Mouse (Mus musculus): ENCODE data around the gene Pou6f2.

- TF ChIP-seq CTCF (IDR thresholded peaks at IDR 0.05; ENCODE audit: control insufficient read depth, insufficient read depth, insufficient replicate concordance, low read depth, low read length) (no peak), POLR2A (IDR thresholded peaks at IDR 0.05; ENCODE audit: control insufficient read depth, low read depth, low read length) (no peak)
These were observed 225.2 kb downstream of the Pou6f2 start for GRCm38 (mm10) chr13:18172334-18172733.
